Mouse (Mus musculus) kidney, postnatal 10 days (tissue): ENCODE measurements around the gene Arhgef10l.

Experiments used
- DNase-seq: peaks from one replicate; pipeline ENCODE4 v3.0.0; 2021; ENCODE audit warnings: mixed read lengths

Gene Arhgef10l

DNA sequence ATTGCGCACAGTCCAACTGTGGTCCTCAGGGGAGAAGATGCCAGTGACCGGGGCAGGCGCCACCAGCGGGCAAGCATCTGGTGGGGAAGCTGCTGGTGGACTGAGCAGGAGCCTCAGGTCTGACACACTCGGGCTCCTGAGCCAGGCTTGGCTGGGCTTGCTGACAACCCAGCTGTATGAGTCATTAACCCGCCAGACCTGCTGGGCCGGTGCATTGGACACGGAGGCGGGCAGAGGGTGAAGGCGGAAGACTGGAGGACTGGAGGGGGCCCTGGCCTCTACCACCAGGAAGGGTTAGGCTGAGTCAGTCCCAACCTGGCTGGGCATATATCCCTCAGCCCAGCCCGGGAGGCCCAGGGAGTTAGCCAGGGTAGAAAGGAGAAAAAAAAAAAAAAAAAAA lies at the start of gene Arhgef10l:
TSS of gene Arhgef10l (minus strand) at position 253 of the 400 bp plus-strand sequence.
- DNase-seq: peak; percentile 84

DNA sequence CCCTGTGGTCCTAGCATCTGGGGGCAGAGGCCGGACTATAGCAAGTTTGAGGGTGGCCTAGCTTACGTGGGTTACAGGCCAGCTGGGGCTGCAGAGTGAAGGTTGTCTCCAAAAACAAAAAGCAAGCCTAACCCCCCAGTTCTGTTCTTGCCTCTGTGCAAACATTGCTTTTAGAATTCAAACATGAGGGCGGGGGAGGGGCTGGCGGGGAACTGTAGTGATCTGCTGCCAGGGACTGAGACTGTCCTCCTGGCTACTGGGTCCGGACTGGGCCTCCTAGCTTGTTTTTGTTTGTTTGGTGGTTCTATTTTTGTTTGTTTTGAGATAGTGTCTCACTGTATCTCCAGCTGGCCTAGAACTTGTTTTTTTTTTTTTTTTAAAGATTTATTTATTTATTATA lies 48.8 kb upstream of the Arhgef10l start:
- DNase-seq: no peak

DNA sequence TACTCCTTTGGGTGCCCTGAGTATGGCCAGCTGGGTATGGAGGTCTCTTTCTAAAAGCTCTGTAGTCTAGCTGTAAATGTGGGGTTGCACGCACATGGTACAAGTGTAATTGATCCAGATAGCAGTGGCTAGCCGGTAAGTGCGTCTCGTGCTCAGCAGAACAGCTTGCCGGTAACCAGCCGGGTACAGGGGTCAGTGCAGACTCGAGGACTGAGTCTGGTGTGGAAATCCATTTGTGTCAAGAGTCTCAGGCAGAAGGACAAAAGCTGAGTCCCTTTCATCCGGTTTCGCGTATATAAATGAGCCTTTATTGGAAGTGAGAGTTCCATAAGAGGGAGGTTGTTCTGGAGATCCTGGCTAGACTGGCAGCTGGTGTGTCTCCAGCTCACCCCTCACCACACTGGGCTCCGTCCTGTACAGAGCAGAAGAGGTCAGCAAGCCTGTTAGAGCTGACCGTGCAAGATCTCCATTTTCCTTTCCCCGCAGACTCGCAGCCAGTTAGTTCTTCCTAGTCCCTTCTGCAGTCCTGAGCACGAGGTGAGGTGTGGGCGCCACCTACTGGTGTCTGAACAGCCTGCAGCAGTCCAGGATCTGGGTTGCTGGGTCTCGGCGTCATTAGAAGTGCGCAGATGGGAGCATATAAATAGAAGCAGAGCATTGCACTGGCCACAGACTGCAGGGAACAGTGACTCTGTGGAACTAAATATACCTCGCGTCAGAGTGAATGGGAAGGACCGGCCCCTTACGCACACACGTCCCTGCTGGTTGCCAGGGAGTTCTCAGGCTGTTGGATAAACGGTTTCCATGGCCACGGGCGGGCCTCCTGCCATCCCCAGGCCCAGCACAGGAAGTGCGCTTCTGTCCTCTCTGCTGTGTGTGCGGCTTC lies 47.9 kb upstream of the Arhgef10l start:
- peak; percentile 95 for DNase-seq

DNA sequence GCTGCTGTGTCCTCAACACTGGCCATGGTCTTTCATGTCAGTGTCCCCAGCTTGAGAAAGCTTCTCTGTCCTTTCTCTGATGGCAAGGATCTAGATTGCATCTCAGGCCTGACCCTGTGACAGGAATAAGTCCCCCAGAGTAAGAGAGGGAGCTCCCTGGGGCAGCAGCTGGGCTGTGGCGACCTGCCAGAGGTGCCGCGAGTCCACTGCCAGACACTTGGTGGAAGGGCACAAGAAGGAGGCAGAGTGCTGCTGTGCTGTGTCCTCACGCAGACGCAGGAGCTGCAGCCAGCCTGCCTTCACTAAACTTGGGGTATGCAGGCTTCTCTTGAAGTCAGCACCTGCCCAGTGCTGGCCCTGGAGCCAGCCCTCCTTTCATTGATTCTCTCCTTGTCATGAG lies 45.5 kb upstream of the Arhgef10l start:
- peak; percentile 38 for DNase-seq

DNA sequence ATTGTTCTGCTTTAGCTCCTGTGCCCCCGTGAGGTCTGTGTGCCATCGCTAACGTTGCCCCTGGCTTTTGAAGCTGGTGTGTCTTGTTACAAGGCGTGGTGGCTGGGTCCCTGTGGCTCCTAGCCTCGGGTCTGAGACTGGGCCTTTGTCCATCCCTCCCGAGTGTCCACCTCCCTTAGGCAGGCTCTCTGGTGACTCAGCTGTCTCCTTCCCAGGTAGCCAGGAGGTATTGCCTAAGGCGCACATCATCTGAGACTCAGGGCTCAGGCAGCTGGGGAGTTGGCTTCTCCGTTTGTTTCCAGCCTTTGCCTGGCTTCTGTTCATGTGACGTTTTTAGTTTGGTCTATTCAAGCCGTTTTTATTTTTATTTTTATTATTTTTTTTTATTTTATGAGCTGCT lies 45.0 kb upstream of the Arhgef10l start:
- DNase-seq: no peak

DNA sequence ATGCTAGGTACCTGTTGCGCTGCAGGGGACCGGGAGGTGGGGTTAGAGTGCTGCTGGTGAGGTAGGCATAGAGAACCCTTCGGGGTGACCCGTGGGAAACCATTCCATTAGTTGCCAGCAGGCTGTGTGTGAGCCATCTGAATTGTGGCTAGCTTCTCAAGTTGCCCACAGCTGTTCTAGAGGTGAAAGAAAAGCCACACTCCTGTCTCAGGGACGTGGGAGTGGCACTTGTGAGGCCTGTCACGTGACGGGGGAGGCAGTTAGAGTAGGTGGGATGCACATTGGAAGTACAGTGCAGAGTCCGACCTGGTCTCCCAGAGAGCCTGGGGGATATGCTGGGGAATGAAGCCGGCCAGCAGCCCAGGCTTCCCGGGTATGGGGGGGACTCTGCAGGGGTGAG lies 43.8 kb upstream of the Arhgef10l start:
- DNase-seq: no peak

DNA sequence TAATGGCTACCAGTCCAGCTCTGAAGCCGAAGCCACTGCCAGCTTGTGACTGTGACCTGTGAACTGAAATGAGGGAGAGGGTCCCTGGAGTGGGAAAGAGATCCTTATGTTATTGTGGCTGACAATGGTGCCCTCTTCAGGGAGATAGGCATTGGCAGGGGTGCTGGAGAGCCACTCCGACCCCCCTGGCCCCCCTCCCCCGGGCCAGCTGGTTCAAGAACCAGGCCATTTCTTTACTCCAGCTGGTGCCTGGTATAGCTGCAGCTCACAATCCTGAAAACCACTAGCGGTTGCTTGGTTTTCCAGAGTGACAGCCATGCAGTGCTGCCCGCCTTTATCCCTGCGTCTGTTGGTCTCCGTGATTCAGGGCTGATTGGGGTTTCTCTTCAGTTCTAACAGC lies 43.3 kb upstream of the Arhgef10l start:
- no peak for DNase-seq

DNA sequence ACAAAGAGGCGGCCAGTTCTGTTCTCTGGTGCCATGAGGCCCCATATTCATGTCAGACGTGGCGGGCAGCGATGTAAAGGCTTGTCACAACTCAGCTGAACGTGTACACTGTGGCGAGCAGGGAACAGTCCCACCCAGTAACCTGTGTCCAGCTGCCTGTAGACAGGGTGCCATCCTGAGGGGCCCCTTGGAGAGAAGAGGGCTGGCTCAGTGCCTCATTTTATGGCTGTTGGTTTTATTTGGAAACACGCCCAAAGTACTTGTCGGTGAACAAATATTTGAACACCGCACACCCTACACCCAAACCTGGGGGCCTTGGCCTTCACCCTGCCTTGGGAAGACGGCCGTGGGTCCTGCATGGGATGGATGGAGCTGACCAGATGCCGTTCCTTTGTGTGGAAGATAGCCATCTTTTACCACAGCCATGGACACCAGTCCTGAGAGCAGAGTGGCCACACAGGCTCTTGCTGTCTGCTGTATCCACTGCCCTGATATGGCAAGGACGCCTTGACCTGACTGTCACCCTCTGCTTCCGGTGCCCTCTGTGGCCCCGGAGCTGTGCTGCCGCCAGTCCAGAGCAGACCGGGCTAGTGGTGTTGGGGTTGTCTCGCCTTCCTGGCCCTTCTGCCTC lies 42.6 kb upstream of the Arhgef10l start:
- no peak for DNase-seq

DNA sequence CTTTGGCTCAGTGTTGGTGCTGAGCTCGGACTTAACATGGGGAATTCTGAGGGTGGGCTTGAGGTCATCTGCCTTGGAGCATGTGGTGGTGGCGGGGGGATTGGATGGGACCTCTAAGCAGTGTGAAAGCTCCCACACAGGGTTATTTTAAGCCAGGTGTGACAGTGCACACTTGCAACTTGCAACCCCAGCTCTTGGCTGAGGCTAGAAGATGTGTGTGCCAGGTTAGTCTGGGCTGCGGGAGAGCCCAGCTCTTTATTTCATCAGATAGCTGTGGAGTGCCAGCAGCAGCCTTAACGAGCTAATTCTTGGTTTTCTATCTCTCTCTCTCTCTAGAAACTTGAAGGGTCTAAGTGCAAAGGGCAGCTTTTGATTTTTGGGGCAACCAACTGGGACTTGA lies 41.8 kb upstream of the Arhgef10l start:
- no peak for DNase-seq

DNA sequence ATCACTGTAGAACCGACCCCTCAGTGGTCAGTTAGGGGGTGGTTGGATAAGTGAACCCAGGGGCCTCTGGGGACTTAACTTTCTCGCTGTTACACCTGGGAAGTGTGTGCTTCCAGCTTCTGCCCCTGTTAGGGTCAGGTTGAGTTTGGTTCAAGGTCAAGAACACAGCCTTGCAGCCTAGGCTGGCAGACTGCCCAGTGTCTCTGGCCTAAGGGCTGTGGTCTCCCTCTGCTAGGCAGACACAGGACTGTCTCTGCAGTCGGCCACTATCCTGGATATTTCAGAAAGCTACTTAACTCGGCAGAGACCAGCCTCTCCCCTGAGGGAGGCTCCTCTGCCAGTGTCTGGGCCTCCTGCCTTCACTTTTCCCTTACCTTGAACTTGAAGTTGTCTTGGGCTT lies 38.4 kb upstream of the Arhgef10l start:
- peak; percentile 57 for DNase-seq

DNA sequence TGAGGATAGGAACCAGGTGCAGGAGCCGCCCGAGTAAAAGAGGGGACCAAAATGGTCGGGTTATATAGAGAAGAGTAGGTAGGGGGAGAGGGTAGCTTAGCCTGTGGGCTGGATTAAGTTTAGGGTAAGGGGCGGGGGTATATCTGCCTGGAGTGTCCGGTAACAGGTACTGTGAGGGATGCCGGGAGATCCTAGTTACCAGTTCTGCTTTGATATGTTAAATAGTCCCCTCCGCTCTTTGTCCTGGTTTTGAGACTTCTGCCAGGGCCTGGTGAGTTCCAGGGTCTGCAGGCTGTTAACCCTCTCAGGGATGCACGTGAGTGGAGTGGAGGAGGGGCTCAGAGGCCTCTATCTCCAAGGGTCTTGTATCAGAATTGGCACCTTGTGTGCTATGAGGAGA lies 37.8 kb upstream of the Arhgef10l start:
- DNase-seq: no peak

DNA sequence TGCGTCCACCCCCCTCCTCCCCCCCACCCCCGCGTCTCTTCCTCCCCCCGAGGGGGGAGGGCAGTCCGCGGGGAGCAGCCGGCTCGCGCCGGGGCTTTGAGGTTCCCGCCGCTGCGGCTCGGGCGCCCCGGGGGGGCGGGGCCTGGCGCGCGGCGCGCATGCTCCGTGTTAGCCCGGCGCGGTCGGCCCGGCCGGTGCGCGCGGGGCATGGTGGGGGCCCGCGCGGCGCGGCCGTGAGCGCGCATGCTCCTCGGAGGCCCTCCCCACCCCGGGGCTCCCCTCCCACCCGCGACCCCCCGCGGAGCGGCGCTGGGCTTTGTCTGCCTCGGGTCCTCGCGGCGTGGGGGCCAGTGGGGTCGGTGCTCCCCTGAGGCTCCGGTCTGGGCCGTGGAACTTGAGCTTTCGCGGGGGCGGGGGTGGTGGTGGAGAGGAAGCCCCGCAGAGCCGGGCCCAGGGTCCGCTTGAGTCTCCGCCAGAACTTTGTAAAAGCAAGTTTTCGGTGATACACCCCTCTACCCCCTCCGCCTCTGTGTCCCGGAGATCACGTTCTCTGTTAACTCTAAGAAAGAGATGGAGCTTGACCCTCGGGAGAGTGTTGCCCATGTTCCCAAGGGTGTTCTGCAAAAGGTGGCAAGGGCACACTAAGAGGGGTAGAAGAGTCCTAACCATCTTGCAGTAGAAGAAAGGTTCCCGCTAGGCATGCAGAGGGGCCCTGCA lies 37.0 kb upstream of the Arhgef10l start:
- DNase-seq: peak; percentile 92

DNA sequence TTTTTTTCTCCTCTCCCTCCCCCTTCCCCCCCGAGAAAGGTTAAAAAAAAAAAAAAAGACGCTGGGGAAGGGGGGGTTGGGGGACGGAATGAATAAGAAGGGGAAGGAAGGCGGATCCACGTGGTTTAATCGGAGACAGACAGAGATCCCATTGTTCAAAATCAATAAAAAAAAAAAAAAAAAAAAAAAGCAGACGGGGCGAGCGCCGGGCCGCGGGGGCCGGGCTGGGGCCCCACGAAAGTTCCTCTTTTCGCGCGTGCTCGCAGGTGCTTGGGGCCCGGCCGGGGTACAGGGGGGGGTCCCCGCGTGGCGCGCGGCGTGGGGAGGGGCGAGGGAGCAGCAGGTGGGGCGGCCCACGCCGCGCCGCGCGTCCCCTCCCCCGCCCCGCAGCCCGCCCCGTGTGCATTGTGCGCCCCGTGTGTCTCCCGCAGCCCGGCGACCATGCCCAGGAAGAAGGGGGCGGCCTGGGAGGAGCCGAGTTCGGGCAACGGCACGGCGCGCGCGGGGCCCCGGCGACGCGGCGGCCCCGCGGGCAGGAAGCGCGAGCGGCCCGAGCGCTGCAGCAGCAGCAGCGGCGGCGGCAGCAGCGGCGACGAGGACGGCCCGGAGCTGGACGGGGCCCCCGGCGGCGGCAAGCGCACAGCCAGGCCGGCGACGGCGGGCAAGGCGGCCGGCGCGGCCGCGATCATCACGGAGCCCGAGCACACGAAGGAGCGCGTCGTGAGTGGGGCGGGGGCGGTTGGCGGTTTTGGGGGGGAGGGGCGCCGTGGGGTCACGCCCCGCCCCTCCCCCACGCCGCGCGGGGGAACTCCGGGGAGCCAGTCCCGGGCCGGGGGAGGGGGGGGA lies 36.1 kb upstream of the Arhgef10l start:
- DNase-seq: peak; percentile 59

DNA sequence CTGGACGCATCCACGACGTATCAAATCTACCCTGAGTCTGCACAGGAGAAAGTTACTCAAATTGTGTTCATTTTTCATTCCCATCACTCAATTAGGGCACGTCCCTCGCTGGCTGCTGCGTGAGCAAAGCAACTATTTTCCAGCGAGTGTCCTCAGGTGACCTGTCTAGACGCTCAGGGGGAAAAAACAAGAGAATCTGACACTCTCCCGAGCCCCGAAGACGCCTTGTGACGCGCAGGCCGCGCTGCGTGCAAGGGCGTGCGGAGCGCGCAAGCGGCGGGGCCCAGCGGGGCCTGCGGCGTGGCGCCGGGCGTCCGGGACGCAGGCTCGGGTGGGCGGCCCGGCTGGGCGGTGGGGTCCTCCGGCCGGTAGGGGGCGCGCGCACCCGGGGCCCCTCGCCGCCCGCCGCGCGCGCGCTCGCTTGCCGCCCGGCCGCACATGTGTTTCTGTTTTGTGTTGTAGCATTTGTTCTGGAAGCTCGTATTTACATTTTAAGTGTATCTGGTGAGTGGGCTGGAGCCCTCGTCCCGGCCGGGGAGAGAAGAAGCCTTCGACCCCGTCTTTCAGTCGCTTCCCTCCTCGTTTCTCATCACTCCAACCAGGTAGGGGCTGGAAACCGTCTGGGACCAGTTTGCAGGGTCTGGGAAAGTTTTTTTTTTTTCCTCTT lies 35.4 kb upstream of the Arhgef10l start:
- peak; percentile 90 for DNase-seq

DNA sequence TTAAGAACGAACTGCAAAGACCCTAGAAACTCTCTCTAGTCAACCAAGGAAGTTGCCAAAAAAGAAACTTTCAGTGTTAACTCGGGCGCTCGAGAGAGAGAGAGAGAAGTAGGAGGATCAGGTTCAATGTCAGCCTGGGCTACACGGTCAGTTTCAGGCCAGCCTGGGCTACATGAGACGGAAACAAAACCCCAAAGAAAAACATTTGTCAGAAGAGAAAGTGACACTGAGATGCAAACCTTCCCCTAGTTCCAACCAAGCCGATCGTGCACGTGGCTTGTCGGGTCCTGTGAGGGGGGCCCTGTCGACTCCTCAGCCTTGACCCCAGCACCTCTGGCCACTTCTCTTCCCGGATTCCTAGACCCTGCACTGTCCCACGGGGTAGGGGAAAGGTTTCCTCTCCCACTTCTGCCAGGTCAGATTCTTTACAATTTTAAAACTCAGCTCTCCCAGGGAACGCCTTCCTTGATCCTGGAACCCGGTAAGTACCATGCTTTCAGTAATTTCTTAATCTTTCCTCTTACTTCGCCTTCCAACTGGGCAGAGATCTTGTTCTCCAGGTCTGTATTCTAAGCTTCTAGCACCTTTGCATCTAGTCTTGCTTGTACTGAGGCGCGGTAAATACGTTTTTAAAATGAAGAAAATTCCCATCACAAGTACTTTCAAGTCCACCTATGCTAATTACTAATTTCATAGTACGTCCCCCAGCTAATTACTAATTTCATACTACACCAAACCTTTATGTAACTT lies 34.6 kb upstream of the Arhgef10l start, which contains the start of gene Rcc2:
TSS of gene Rcc2 (plus strand) at position 273 of the 750 bp plus-strand sequence.
- DNase-seq: no peak

DNA sequence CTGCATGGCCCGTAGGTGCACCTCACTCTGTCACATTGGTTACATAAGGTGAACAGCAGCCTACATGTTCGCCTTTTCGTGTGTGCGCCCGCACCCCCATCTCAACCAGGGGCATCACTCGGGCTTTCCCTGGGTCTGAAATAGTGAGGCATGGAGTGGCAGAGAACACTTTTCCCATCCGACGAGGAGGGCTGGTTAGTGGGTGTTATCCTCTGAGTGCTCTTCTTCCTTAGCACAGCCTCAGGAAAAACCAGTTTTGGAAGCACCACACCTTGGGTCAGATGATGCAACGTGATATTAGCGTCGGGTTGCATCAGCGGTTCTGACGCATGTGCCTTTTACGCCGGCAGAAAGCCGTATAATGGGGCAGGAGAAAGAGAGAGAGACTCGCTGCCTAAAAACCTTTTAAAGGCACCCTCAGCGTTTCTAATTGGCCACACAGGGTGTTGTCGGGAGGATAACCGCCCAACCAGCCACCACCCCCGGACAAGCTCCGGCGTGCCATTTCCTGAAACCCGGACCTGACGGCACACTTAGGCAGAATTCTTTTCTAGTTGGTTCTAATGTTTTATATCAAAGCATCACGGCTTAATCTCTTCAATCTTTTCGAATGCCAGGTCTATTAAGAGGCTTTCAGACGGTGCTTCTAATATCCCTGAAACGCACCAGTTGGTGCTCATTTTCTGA lies 33.8 kb upstream of the Arhgef10l start:
- DNase-seq: peak; percentile 72

DNA sequence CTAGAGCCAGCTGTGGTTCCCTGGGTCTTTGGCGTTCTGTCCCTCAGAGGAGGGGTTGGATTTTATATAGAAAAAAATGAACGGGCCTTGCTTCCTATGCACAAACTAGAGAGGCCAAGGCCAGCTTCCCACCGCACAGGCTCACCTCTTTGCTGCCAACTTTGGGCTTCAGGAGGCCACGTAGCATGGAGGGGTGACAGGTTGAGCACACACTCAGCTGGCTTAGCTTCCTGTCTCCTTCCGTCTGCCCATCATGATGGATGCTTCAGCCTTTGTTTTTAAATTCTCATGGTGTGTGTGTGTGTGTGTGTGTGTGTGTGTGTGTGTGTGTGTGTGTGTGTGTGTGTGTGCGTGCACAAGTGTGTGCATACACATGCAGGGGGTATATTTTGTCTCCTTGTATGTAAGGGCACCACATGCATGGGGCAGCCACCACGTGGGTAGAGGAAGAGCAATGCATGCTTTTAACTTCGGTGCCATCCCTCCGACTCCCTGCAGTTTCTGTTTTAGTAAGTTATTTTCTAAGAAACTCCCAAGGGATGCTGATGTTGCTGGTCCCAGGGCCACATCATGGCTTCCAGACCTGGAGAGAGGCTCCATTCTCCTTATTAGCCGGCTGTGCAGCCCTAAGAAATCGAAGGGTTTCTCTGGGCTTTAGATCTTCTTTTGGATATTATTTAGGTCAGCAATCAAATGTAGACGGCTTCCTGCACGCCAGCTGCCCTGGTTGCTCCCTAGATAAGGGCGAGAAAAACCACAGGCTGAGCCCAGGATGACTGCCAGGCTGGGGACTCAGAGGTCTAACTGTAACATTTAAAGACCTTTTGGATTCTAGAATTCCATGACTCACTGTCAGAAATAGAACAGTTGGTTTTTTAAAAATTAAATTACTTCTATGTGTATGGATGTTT lies 30.1 kb upstream of the Arhgef10l start:
- DNase-seq: no peak

DNA sequence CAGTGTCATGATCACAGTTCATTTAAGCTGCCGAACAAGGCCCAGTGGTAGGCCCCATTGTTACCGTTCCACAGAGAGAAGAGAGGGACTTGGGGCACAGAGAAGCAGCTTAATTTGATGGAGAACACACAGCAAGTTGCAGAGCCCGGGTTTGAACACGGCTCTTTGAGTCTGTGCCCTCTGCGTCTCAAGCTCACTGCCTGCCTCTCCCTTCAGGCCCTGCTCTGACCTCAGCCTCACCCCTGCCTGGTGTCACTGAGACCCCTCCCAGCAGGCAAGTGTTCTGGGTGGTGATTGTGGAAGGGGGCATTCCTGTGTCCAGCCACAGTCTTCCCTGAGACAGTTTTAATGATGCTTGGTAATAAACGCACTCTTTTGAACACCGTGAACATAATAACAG lies 29.3 kb upstream of the Arhgef10l start:
- DNase-seq: no peak

DNA sequence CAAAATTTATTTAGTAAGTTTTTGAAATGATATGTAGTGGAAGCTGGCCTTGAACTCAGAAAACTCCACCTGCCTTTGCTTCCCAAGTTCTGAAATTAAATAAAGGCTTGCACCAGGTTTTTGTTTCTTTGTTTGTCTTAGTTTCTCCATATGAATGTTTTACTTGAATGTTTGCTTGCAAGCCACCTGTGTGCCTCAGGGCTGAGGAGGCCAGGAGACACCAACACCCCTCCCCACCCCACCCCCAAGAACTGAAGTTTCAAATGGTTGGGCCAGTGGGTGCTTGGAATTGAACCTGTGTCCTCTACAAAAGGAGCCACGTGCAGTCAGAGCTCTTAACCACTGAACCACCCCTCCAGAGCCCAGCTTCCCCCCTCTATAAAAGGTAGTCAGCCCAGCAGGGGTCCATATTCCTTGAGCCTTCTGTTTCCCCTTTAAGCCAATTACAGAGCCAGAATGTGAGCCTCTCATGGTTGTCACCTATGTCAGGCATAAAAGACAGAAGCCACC lies 28.8 kb upstream of the Arhgef10l start:
- no peak for DNase-seq
